Mouse (Mus musculus) forebrain, postnatal 0 days (tissue): ENCODE measurements at regions not wholly inside any gene's neighbourhood (a gene's known extent, or its start where the extent isn't known, plus 50 kb on each side); places are given as distances from the start of the nearest gene placed in this dataset.

Source experiments
- ATAC-seq: fragments of 200-750 bp; cut with Nextera tagmentation; 2 replicates; pipeline ENCODE4 v1.8.0; 2017; ENCODE audit warnings: mild to moderate bottlenecking, moderate library complexity
- DNase-seq: peaks from one replicate; pipeline ENCODE4 v3.0.0-alpha.2; 2015
- H3K27ac ChIP-seq: fragments of 300-500 bp; sonication (generic); 2 replicates; pipeline ENCODE4 v1.5.1; 2014; ENCODE audit warnings: low read depth, mild to moderate bottlenecking, antibody characterized with exemption, low read length, moderate library complexity, mixed read lengths
- H3K27me3 ChIP-seq: fragments of 300-500 bp; sonication (generic); 2 replicates; pipeline ENCODE4 v1.6.1; 2014; ENCODE audit warnings: mild to moderate bottlenecking, low read length, mixed read lengths; ENCODE audit not compliant: insufficient read depth
- H3K36me3 ChIP-seq: fragments of 300-500 bp; sonication (generic); 2 replicates; pipeline ENCODE4 v1.6.1; 2014; ENCODE audit warnings: mild to moderate bottlenecking, moderate library complexity; ENCODE audit not compliant: insufficient read depth
- H3K4me1 ChIP-seq: fragments of 300-500 bp; sonication (generic); 2 replicates; pipeline ENCODE4 v1.6.1; 2014; ENCODE audit warnings: antibody characterized with exemption; ENCODE audit not compliant: insufficient read depth
- H3K4me2 ChIP-seq: fragments of 300-500 bp; sonication (generic); 2 replicates; pipeline ENCODE4 v1.6.1; 2014; ENCODE audit warnings: low read depth, mild to moderate bottlenecking, moderate library complexity
- H3K4me3 ChIP-seq: fragments of 300-500 bp; sonication (generic); 2 replicates; pipeline ENCODE4 v1.5.1; 2014; ENCODE audit warnings: low read depth, low read length, mixed read lengths
- H3K9ac ChIP-seq: fragments of 300-500 bp; sonication (generic); 2 replicates; pipeline ENCODE4 v1.6.1; 2014; ENCODE audit warnings: mild to moderate bottlenecking
- H3K9me3 ChIP-seq: fragments of 300-500 bp; sonication (generic); 2 replicates; pipeline ENCODE4 v1.6.1; 2016; ENCODE audit warnings: low read length
- CTCF ChIP-seq: sonication (generic); IDR thresholded peaks from 2 replicates; pipeline ENCODE4 v1.5.1; 2016; ENCODE audit warnings: antibody characterized with exemption, control low read depth, low read depth
- WGBS: fragments of 180-500 bp; shearing (Covaris S2); extraction: QIAGEN DNeasy Blood & Tissue Kit; methylation state at CpG from one replicate; pipeline ENCODE4 v1.1.7; 2014; 5-methylcytosine and 5-hydroxymethylcytosine counted together

GRCm38 (mm10) chr8:11061711-11062110 is 53.5 kb upstream of the Irs2 start:
- no peaks in the 10 kb centered on the region for H3K4me1 ChIP-seq
- no peak overlapping the region for H3K4me2 ChIP-seq
- no peaks in the 10 kb centered on the region for H3K27me3 ChIP-seq
- no peak for TF ChIP-seq CTCF
- ATAC-seq (no peak), DNase-seq (no peak)
- H3K9me3 ChIP-seq = no peaks in the 10 kb centered on the region
- WGBS = 47% methylated on average over 1 of the region's 1 CpGs
- no peak overlapping the region for H3K27ac ChIP-seq
- no peaks in the 10 kb centered on the region for H3K36me3 ChIP-seq
- no peak overlapping the region for H3K4me3 ChIP-seq
- H3K9ac ChIP-seq = no peak overlapping the region

GRCm38 (mm10) chr8:11060604-11061003 is 52.3 kb upstream of the Irs2 start:
- no peak for ATAC-seq

GRCm38 (mm10) chr8:11058392-11058791 is 50.1 kb upstream of the Irs2 start:
- no peak overlapping the region for H3K9ac ChIP-seq
- 92% methylated on average over 3 of the region's 3 CpGs for WGBS
- no peaks in the 10 kb centered on the region for H3K27me3 ChIP-seq
- no peak overlapping the region for H3K4me2 ChIP-seq
- DNase-seq (no peak), ATAC-seq (no peak)
- no peak overlapping the region for H3K4me3 ChIP-seq
- no peaks in the 10 kb centered on the region for H3K36me3 ChIP-seq
- TF ChIP-seq CTCF = no peak
- no peaks in the 10 kb centered on the region for H3K9me3 ChIP-seq
- no peak overlapping the region for H3K27ac ChIP-seq
- H3K4me1 ChIP-seq = no peaks in the 10 kb centered on the region

More at GRCm38 (mm10) chr8:11060604-11061003, 52.3 kb upstream of the Irs2 start:
- no peak overlapping the region for H3K27ac ChIP-seq
- no peaks in the 10 kb centered on the region for H3K4me1 ChIP-seq
- H3K36me3 ChIP-seq = no peaks in the 10 kb centered on the region
- no peak for DNase-seq
- no peak overlapping the region for H3K9ac ChIP-seq
- WGBS = 63% methylated on average over 3 of the region's 3 CpGs
- no peak overlapping the region for H3K4me3 ChIP-seq
- H3K4me2 ChIP-seq = no peak overlapping the region
- no peaks in the 10 kb centered on the region for H3K9me3 ChIP-seq
- no peak for TF ChIP-seq CTCF
- no peaks in the 10 kb centered on the region for H3K27me3 ChIP-seq
